ENCODE assay signal across 8 mouse cellular contexts in the genomic region with DNA sequence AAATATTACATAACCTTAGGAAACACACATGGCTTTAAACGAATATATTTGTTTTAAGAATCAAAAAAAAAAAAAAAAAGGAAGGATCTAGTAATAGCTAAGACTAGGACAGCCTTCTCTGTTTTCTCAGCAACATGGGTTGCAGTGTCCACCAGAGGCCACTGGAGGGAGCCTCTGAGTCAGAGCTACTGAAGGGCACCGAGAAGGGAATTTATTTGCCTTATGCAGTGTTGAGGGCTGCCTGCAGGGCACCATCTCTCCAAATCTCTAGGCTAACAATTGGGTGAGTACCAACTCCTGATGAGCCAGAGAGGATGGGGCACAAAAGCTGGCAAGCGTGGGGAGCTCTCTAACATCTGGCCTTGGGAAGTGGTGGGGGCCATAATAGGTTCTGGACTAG. TPM values are rescaled to one million over a fixed set of nuclear protein-coding genes. Genes with fewer than 3 reads are reported as not detected.
A peak's percentile ranks its signal among the peaks of the same experiment; 100 is the strongest.
DNase-seq lines count a peak whose midpoint lies in the region; ATAC-seq and TF ChIP-seq lines count a peak whose summit lies in the region.

No protein-coding gene starts in this region.

- no peaks in the 10 kb centered on the region for H3K36me3 ChIP-seq in CH12.LX (replicated peaks in 1 of 2; ENCODE audit: control insufficient read depth in 1 of 2, insufficient read depth in 1 of 2, low read length in 1 of 2)
- H3K36me3 ChIP-seq in heart, embryonic 12.5 days = no peaks in the 10 kb centered on the region
- H3K36me3 ChIP-seq in liver, embryonic 14.5 days (replicated peaks; ENCODE audit: control insufficient read depth, insufficient read depth, low read depth) = no peaks in the 10 kb centered on the region
- no peaks in the 10 kb centered on the region for H3K36me3 ChIP-seq in neural tube, embryonic 13.5 days
- H3K36me3 ChIP-seq in stomach, embryonic 16.5 days (ENCODE audit: control insufficient read depth, insufficient read depth, low read length) = no peaks in the 10 kb centered on the region

- peak; percentile 92 to 96 for TF ChIP-seq CTCF in CH12.LX (conservative IDR thresholded peaks at IDR 0.05 in 1 of 2, IDR thresholded peaks at IDR 0.05 in 1 of 2; ENCODE audit: low read depth in 2 of 2, low read length in 2 of 2)
- TF ChIP-seq CTCF in liver, embryonic 14.5 days (IDR thresholded peaks at IDR 0.05; ENCODE audit: low read depth) = peak; percentile 93

- ATAC-seq in heart, embryonic 12.5 days (ENCODE audit: insufficient number of reproducible peaks, low FRiP score) = peak; percentile 51; the same call in 1 of the 2 replicates
- ATAC-seq in liver, embryonic 14.5 days (ENCODE audit: insufficient read depth) = no peak
- ATAC-seq in neural tube, embryonic 13.5 days (ENCODE audit: low read depth) = peak; percentile 69; the same call in 1 of the 2 replicates
- ATAC-seq in stomach, embryonic 16.5 days (ENCODE audit: insufficient read depth, low FRiP score) = peak; percentile 21; the same call in 1 of the 2 replicates

- TF ChIP-seq RAD21 in CH12.LX (IDR thresholded peaks at IDR 0.05; ENCODE audit: low read depth, low read length) = peak; percentile 74

- 15% methylated on average over 3 of the region's 3 CpGs for WGBS in heart, embryonic 12.5 days
- 13% methylated on average over 3 of the region's 3 CpGs for WGBS in liver, embryonic 14.5 days (ENCODE audit: insufficient replicate concordance)
- 13% methylated on average over 3 of the region's 3 CpGs for WGBS in neural tube, embryonic 13.5 days
- 19% methylated on average over 3 of the region's 3 CpGs for WGBS in stomach, embryonic 16.5 days

- peak overlapping the region in 1 of 3 experiments; percentile 37 for H3K4me3 ChIP-seq in CH12.LX (replicated peaks in 1 of 3; ENCODE audit: low read depth in 2 of 3, low read length in 2 of 3, poor library complexity in 1 of 3)
- no peak overlapping the region for H3K4me3 ChIP-seq in heart, embryonic 12.5 days
- H3K4me3 ChIP-seq in liver, embryonic 14.5 days (ENCODE audit: insufficient read depth in 1 of 2, low read depth in 2 of 2, low read length in 2 of 2) = no peak overlapping the region
- H3K4me3 ChIP-seq in neural tube, embryonic 13.5 days = no peak overlapping the region
- no peak overlapping the region for H3K4me3 ChIP-seq in stomach, embryonic 16.5 days (replicated peaks; ENCODE audit: low read length)

- no peak for TF ChIP-seq POLR2A in CH12.LX (IDR thresholded peaks at IDR 0.05; ENCODE audit: low read depth, low read length)

- H3K9me3 ChIP-seq in CH12.LX (replicated peaks; ENCODE audit: low read length) = no peaks in the 10 kb centered on the region
- no peaks in the 10 kb centered on the region; the same call in 1 of the 2 replicates for H3K9me3 ChIP-seq in heart, embryonic 12.5 days (replicated peaks)
- H3K9me3 ChIP-seq in liver, embryonic 14.5 days (ENCODE audit: control insufficient read depth, low read length) = no peaks in the 10 kb centered on the region
- H3K9me3 ChIP-seq in neural tube, embryonic 13.5 days = no peaks in the 10 kb centered on the region
- H3K9me3 ChIP-seq in stomach, embryonic 16.5 days (replicated peaks; ENCODE audit: control insufficient read depth, low read length) = no peaks in the 10 kb centered on the region

- in situ Hi-C loops in CH12.LX (cut with MboI; ENCODE audit: low pct_ligation_motif_present, low pct_unique_long_range_greater_than_20kb, low sequenced_read_pairs) = loop anchor here (25.0 kb wide), 1 partner anchor 752 kb away; the partner anchor contains the start of gene Mrpl19

- peaks cover 12 to 40% of the 10 kb centered on the region in 2 experiments for H3K4me1 ChIP-seq in CH12.LX (ENCODE audit: control insufficient read depth in 1 of 2, insufficient read depth in 2 of 2)
- H3K4me1 ChIP-seq in heart, embryonic 12.5 days (replicated peaks) = no peaks in the 10 kb centered on the region
- no peaks in the 10 kb centered on the region for H3K4me1 ChIP-seq in liver, embryonic 14.5 days (replicated peaks; ENCODE audit: control insufficient read depth in 2 of 2, insufficient read depth in 2 of 2, low read length in 1 of 2)
- no peaks in the 10 kb centered on the region for H3K4me1 ChIP-seq in neural tube, embryonic 13.5 days (replicated peaks)
- H3K4me1 ChIP-seq in stomach, embryonic 16.5 days (ENCODE audit: control insufficient read depth, insufficient read depth, low read length) = no peaks in the 10 kb centered on the region

- H3K4me2 ChIP-seq in CH12.LX (ENCODE audit: insufficient read depth, low read depth, poor library complexity, severe bottlenecking) = peak overlapping the region; percentile 92
- no peak overlapping the region for H3K4me2 ChIP-seq in heart, embryonic 12.5 days
- no peak overlapping the region for H3K4me2 ChIP-seq in liver, embryonic 14.5 days (ENCODE audit: low read depth)
- H3K4me2 ChIP-seq in neural tube, embryonic 13.5 days = no peak overlapping the region
- no peak overlapping the region for H3K4me2 ChIP-seq in stomach, embryonic 16.5 days (ENCODE audit: low read depth, low read length)

- H3K79me2 ChIP-seq in CH12.LX (replicated peaks; ENCODE audit: control insufficient read depth, extremely low read depth, insufficient read depth, poor library complexity, severe bottlenecking) = no peaks in the 10 kb centered on the region

- dilution Hi-C loops in CH12.LX (cut with MboI; ENCODE audit: extremely low pct_ligation_motif_present, extremely low pct_unique_long_range_greater_than_20kb, low sequenced_read_pairs) = no loop called here

- peak overlapping the region; percentile 68 for H3K27ac ChIP-seq in CH12.LX (ENCODE audit: insufficient read depth, low read depth)
- no peak overlapping the region for H3K27ac ChIP-seq in heart, embryonic 12.5 days (ENCODE audit: poor library complexity, severe bottlenecking)
- H3K27ac ChIP-seq in liver, embryonic 14.5 days = no peak overlapping the region
- no peak overlapping the region for H3K27ac ChIP-seq in neural tube, embryonic 13.5 days (replicated peaks)
- peak overlapping the region; percentile 69; the same call in 1 of the 2 replicates for H3K27ac ChIP-seq in stomach, embryonic 16.5 days (ENCODE audit: low read length)

- H3K27me3 ChIP-seq in CH12.LX (replicated peaks) = no peaks in the 10 kb centered on the region
- H3K27me3 ChIP-seq in heart, embryonic 12.5 days (replicated peaks) = no peaks in the 10 kb centered on the region
- H3K27me3 ChIP-seq in liver, embryonic 14.5 days (ENCODE audit: control insufficient read depth, insufficient read depth, low read length) = no peaks in the 10 kb centered on the region
- no peaks in the 10 kb centered on the region for H3K27me3 ChIP-seq in neural tube, embryonic 13.5 days
- H3K27me3 ChIP-seq in stomach, embryonic 16.5 days (ENCODE audit: control insufficient read depth, insufficient read depth, low read length) = no peaks in the 10 kb centered on the region

- peak; percentile 88 for DNase-seq in CH12.LX (ENCODE audit: extremely low read depth)
- DNase-seq in brain, adult 2 months (ENCODE audit: low read depth, low spot score) = peak; percentile 68
- DNase-seq in fibroblast of lung, adult 2 months (ENCODE audit: low read depth) = peak; percentile 57
- peak; percentile 70 for DNase-seq in kidney, postnatal 14 days
- peak; percentile 12 to 33 (median 23) for DNase-seq in liver, embryonic 14.5 days (ENCODE audit: low read depth in 3 of 3, low spot score in 3 of 3)

- no peak for TF ChIP-seq EP300 in CH12.LX (IDR thresholded peaks at IDR 0.05; ENCODE audit: low read length)
- no peak for TF ChIP-seq EP300 in liver, embryonic 14.5 days (IDR thresholded peaks at IDR 0.05; ENCODE audit: low read depth)

- peak overlapping the region; percentile 45 for H3K9ac ChIP-seq in CH12.LX (ENCODE audit: insufficient read depth, low read depth)
- no peak overlapping the region for H3K9ac ChIP-seq in heart, embryonic 12.5 days
- no peak overlapping the region for H3K9ac ChIP-seq in liver, embryonic 14.5 days (replicated peaks)
- H3K9ac ChIP-seq in neural tube, embryonic 13.5 days = no peak overlapping the region
- H3K9ac ChIP-seq in stomach, embryonic 16.5 days (ENCODE audit: low read length) = no peak overlapping the region

TF ChIP-seq in CH12.LX, 34 proteins besides CTCF, POLR2A, EP300 and RAD21 (continues in another document):
- TF ChIP-seq JUND (conservative IDR thresholded peaks at IDR 0.05; ENCODE audit: low read depth, low read length) (no peak), MAX (IDR thresholded peaks at IDR 0.05; ENCODE audit: low read length) (no peak), RCOR1 (conservative IDR thresholded peaks at IDR 0.05; ENCODE audit: low read depth, low read length) (no peak), PAX5 (IDR thresholded peaks at IDR 0.05; ENCODE audit: low read length) (no peak), POLR2AphosphoS2 (IDR thresholded peaks at IDR 0.05; ENCODE audit: low read depth, low read length) (no peak), TBP (conservative IDR thresholded peaks at IDR 0.05; ENCODE audit: low read depth, low read length) (no peak), NRF1 (IDR thresholded peaks at IDR 0.05; ENCODE audit: low read depth, low read length) (no peak), JUN (IDR thresholded peaks at IDR 0.05; ENCODE audit: insufficient read depth, low read depth, low read length) (no peak), MXI1 (IDR thresholded peaks at IDR 0.05; ENCODE audit: low read depth, low read length) (peak; percentile 10; the same call in 1 of the 2 replicates), TCF12 (IDR thresholded peaks at IDR 0.05; ENCODE audit: low read depth, low read length) (peak; percentile 31; the same call in 1 of the 2 replicates), ZMIZ1 (IDR thresholded peaks at IDR 0.05; ENCODE audit: low read depth, low read length) (no peak), CHD1 (IDR thresholded peaks at IDR 0.05; ENCODE audit: low read depth, low read length) (peak; percentile 40; the same call in 1 of the 2 replicates), ZC3H11A (IDR thresholded peaks at IDR 0.05; ENCODE audit: low read depth, low read length) (peak; percentile 29; the same call in 1 of the 2 replicates), MAZ (IDR thresholded peaks at IDR 0.05; ENCODE audit: low read depth, low read length) (0 out of 2 replicates have a peak, but pooled peaks have one; percentile 15), ETS1 (conservative IDR thresholded peaks at IDR 0.05; ENCODE audit: low read depth, low read length) (no peak), ELF1 (IDR thresholded peaks at IDR 0.05; ENCODE audit: low read depth, low read length) (no peak), UBTF (IDR thresholded peaks at IDR 0.05; ENCODE audit: low read depth, low read length) (no peak)

RNA-seq across cellular contexts. Expression of gene Pole4, which starts 9.1 kb away (rescaled TPM):
- 49.7 and 59.1 TPM in 2 replicates for total RNA-seq in CH12.LX (2012; rRNA removed)
- total RNA-seq in CH12.LX (2014; rRNA removed) = 178 and 184 TPM in 2 replicates
- polyA plus RNA-seq in CH12.LX (2012; ENCODE audit: insufficient read length, low read depth) = 79.8 and 88.8 TPM in 2 replicates
- 106 and 112 TPM in 2 replicates for polyA plus RNA-seq in heart, embryonic 12.5 days (2016; fragmentation: Nextera tagmentation; extraction: Ambion mirVana)
- polyA plus RNA-seq in liver, embryonic 14.5 days (2012; rRNA removed) = 11.9 and 15.3 TPM in 2 replicates
- 53.5 and 56.6 TPM in 2 replicates for polyA plus RNA-seq in liver, embryonic 14.5 days (2014; fragmentation: Nextera tagmentation; extraction: Ambion mirVana)
- polyA plus RNA-seq in neural tube, embryonic 13.5 days (2015; fragmentation: Nextera tagmentation; extraction: Ambion mirVana) = 121 and 127 TPM in 2 replicates
- polyA plus RNA-seq in stomach, embryonic 16.5 days (2015; fragmentation: Nextera tagmentation; extraction: Ambion mirVana) = 79.8 and 94.1 TPM in 2 replicates

Comparison
In these comparisons a context has a peak if more than half of its experiments do, and no peak if none do; other contexts are left out.
1. DNase-seq: peak in every context shown above with its lines; median percentile 88 in CH12.LX; 70 in kidney, postnatal 14 days; 68 in brain, adult 2 months; 57 in fibroblast of lung, adult 2 months; 23 in liver, embryonic 14.5 days.
2. H3K27ac ChIP-seq: peak in CH12.LX (single experiment) and stomach, embryonic 16.5 days (single experiment); none in heart, embryonic 12.5 days (single experiment), liver, embryonic 14.5 days (single experiment) and neural tube, embryonic 13.5 days (single experiment).